Mouse (Mus musculus) gastrocnemius, postnatal 4 days (tissue): ENCODE data around the gene Cd3d. TPM values are rescaled to one million over a fixed set of nuclear protein-coding genes. Genes with fewer than 3 reads are reported as not detected.
"Not testable (repeated sequence)": the region's sequence is repeated elsewhere in the genome, so short reads cannot be mapped to it uniquely, and the experiment has no call there.

Source experiments
- DNase-seq, 2 experiments: peaks; one replicate each; pipeline ENCODE4 v3.0.0; 2021 to 2022; ENCODE audit warnings: low spot score in 2 of 2, mixed read lengths in 2 of 2
- long read RNA-seq, 2 experiments: library from polyadenylated mRNA; stranded (forward); transcript quantifications; one replicate each; pipeline ENCODE4 v2.0.0; 2021
- total RNA-seq, 2 experiments: library from RNA; stranded (reverse); gene quantifications; 2 replicates each; pipeline ENCODE4 v1.2.3; 2021

Cd3d gene
- total RNA-seq, result under 1 TPM in 1 of 2 experiments, not detected in 1; 0.42 TPM
- long read RNA-seq, experiment 1, result 0 reads
- long read RNA-seq, experiment 2, result 0 reads

DNA sequence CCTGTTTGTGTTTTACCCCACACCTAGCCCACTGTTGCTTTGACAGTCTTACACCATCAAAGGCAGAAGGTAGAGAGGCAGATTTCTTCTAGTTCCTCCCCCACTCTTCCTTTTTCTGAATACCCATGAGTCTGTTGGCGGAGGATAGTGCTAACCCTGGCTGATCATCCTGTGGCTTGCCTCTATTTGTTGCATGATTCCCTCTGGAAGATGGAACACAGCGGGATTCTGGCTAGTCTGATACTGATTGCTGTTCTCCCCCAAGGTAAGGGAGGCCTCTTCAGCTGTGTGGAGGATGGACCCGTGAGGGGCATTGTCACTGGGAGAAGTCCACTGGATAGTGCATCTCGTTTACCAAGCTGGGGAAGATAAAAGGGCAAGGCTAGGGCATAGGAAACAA is at the start of gene Cd3d:
Gene Cd3d, plus strand, starts transcription at position 111 of the 400 bp plus-strand sequence.
- no peak for DNase-seq

DNA sequence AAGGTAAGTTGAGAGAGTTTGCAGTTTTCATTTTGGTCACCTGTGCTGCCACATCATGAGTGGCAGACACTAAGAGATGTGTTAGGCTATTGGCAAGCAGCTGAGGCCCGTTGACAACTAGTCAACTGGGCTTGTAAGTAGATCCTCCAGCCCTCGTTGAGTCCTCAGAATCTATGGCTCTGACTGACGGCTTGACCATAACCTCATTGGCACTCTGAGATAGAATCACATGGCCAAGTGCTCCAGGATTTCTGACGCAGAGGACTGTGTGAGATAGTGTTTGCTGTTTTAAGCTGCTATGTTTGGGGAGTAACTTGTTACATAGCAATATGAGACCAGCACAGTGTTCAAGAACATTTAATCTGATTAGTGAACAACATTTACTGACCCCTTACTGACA is 39.8 kb upstream of the Cd3d start:
- DNase-seq, result no peak

GRCm38 (mm10) chr9:44942421-44942820 is 39.2 kb upstream of the Cd3d start:
- no peak for DNase-seq

GRCm38 (mm10) chr9:44946185-44946695 is 35.3 kb upstream of the Cd3d start:
- DNase-seq, result no peak

GRCm38 (mm10) chr9:44947836-44948235 is 33.8 kb upstream of the Cd3d start:
- no peak for DNase-seq

DNA sequence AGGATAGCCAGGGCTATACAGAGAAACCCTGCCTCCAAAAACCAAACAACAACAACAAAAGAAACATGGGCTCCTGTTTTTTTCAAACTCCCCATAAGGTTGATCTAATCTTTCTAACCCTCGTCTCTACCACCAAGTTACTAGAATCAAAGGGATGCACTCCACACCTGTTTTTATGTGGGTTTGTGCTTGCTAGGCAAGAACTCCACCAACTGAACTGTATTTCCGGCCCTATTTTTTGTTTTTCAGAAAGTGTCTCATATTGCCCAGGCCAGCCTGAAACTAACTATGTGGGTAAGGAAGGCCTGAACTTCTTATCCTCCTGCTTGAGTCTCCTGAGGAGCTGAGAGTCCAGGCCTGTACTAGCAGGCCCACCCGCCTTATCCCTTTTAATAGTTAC is 27.2 kb upstream of the Cd3d start:
- no peak for DNase-seq

DNA sequence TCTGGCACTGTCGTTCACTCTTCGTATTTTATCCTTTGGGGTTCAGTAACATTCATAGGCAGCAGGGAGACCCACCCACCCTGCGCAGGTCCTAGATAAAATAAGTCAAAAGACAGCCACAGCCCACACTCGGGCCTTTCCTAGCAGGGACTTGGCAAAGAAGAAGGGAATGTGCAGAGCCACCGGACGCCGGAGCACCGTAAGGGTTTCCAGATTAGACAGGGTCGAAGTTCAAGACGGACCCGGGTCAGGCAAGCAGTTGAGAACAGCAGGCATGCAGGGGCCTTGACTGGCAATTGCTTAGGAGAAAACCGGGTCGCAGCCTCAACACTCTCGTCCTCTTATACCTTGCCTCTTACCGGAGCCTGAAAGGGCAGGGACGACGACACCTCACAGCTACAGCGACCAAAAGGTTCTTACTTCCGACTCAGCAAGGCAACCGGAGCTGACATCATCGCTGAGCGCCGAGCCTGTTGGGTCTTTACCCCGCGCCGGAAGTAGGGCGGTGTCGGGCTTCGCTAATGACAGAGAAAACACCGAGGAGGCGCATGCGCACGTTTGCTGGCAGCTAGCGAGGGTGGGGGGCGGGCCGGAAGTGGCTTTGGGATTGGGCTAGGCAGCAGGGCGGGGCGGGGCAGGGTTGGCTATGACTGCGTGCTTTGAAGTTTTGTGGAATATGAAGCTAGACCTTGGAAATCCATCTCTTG is 16.3 kb upstream of the Cd3d start, which contains the start of gene Ube4a:
Gene Ube4a, minus strand, starts transcription at position 475 of the 707 bp plus-strand sequence.
- peak; percentile 96 to 98 for DNase-seq

- no peak for DNase-seq
Measured at GRCm38 (mm10) chr9:44965833-44966466, 15.6 kb upstream of the Cd3d start.

DNA sequence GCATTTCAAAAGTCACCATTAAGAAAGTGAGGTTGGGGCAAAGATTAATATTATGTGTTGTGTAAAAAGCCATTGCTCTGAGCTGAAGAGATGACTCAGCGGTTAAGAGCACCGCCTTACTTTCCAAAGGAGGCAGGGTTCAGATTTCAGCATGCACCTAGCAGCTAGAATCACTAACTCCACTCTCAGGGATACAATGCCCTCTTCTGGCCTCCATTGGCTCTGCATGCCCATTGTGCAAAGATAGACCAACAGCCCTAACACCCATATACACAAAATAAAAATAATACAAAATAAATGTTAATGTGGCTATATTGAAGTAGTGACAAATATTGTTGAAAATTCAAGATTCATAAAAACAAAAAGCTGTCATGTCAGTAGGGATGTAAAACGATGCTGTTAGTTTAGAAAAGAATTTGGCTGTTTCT is 14.8 kb upstream of the Cd3d start:
- DNase-seq, result peak in 1 of 2 experiments; percentile 49

DNA sequence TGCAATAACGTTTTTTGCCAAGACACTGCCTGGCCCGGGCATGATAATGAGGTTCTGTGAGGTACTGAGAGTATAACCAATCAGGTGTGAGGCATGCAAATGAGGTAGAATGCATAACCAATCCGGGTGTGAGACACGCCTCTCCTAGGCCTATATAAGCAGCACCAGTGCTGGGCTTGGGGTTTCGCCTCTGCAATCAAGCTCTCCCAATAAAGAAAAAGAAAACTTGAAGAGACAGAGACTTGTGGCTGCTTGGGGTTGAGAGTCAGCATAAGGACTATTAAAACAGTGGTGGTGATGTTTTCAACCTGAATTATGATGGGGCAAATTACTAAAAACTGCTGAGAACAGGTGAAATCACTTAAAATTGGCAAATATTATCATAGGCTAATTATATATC is 13.8 kb upstream of the Cd3d start:
- not testable (repeated sequence) for DNase-seq

- no peak for DNase-seq
Measured at GRCm38 (mm10) chr9:44969450-44969849, 12.1 kb upstream of the Cd3d start.

- DNase-seq, result no peak
Measured at GRCm38 (mm10) chr9:44977813-44978212, 3.8 kb upstream of the Cd3d start.

- DNase-seq, result no peak
Measured at GRCm38 (mm10) chr9:44979806-44980205, 1.8 kb upstream of the Cd3d start.

DNA sequence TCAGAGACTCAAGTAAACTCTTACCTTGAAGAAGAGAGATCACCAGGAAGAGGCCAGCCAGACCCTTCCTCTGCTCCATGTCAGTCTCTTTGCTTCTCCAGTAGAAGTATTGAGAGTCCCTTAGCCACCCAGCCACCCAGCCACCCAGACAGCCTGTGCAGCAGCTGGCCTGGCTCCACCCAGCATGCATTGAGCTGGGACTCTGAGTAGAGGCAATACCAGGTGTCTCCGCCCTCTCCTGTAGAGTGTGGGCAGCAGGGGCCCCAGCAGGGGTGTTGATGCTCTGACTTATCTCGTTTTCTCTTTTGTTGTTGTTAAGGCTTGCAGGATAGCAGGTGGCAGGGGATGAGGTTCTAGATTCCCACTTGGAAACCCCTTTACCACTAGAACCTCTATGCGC is 1.3 kb upstream of the Cd3d start, which contains the start of gene Cd3g:
Gene Cd3g, minus strand, starts transcription at position 190 of the 400 bp plus-strand sequence.
- DNase-seq, result no peak

- no peak for DNase-seq
Measured at GRCm38 (mm10) chr9:44981104-44981503, 482 bp upstream of the Cd3d start.

DNA sequence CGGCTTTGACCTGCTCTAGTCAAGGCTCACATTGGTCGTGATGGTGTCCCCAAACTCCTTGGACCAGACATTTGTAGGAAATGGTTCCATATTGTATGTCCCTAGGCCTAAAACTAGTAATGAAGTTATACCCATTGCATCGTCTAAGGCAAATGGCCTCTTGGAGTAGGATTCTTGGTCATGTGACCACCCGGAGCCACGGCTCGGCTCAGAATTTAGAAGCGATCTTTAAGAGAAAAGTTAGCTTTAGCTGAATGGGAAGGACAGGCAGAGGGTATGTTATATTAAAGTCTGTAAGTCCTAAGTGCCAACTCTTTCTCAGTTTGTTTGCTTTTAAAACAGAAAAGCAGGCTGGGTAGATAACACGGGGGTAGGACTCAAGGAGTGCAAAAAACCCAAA is 495 bp downstream of the Cd3d start:
- DNase-seq, result no peak

DNA sequence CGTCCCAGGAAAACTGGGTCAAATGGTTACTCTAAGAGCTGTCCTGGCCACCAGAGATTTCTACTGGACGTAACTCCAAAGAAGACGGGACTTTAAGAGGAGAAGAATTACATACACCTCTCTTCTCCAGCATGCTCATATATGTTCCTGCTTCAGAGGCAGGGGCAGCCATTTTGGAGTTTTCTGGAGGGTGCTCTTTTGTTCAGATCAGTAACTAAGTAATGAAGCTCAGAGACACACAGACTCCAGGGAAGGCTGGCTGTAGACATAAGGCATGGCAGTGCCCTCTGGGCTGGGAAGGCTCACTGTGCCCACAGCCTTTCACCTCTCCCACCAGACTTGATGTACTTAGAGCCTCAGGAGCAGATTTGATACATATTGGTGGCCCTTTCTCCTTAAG is 945 bp downstream of the Cd3d start:
- DNase-seq, result no peak

GRCm38 (mm10) chr9:44983001-44983400 is 1.4 kb downstream of the Cd3d start:
- DNase-seq, result no peak

GRCm38 (mm10) chr9:44985721-44986161 is 4.2 kb downstream of the Cd3d start:
- DNase-seq, result no peak

DNA sequence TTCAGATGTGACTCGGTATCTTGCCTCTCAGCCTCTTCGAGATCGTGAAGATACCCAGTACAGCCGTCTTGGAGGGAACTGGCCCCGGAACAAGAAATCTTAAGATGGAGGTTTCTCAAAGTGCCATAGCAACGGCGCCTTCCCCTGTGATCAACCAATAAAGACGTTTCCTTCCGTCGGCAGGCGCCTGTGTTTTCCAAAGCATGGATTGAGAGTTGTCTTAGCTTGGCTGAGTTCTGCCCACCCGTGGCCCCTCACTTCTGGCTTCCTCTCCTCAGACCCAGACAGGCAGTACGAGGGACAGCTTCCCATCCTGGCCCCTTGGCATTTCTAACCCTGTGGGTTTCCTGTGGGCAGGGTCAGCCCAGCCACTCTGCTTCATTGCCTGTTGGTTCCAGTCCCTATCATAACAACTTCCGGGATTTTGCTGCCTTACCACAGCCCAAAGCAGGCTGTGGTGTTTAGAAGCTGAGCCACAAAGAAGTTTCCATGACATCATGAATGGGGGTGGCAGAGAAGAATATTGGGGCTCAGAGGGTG is 4.7 kb downstream of the Cd3d start:
- no peak for DNase-seq

GRCm38 (mm10) chr9:44986976-44987375 is 5.4 kb downstream of the Cd3d start:
- DNase-seq, result no peak

DNA sequence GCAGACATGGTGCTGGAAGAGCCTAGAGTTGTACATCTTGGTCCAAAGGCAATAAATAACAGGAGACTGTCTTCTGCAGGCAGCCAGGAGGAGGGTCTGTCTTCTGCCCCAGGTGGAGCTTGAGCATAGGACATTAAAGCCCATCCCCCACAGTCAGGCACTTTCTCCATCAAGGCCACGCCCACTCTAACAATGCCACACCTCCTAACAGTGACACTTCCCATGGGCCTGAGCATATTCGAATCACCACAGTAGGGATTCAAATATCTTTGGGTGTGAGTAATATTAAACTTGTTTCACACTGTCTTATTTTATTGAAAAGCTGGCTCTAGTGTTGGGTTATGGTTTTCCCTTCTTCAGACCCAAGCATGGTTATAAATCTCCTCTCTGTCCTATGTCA is 10.2 kb downstream of the Cd3d start:
- no peak for DNase-seq
